Mouse (Mus musculus) forebrain, embryonic 16.5 days (tissue): ENCODE measurements at regions not wholly inside any gene's neighbourhood (a gene's known extent, or its start where the extent isn't known, plus 50 kb on each side); places are given as distances from the start of the nearest gene placed in this dataset.

ENCODE experiments used
- ATAC-seq: fragments of 200-750 bp; cut with Nextera tagmentation; 2 replicates; pipeline ENCODE4 v1.8.0; 2017; ENCODE audit warnings: mild to moderate bottlenecking, moderate library complexity
- H3K27ac ChIP-seq: fragments of 300-500 bp; sonication (generic); 2 replicates; pipeline ENCODE4 v1.5.1; 2014; ENCODE audit warnings: low read length, control low read depth
- H3K27me3 ChIP-seq: fragments of 300-500 bp; sonication (generic); replicated peaks from 2 replicates; pipeline ENCODE4 v1.6.1; 2014; ENCODE audit warnings: low read length; ENCODE audit not compliant: control insufficient read depth, insufficient read depth
- H3K36me3 ChIP-seq: fragments of 300-500 bp; sonication (generic); 2 replicates; pipeline ENCODE4 v1.6.1; 2014; ENCODE audit not compliant: control insufficient read depth, insufficient read depth
- H3K4me1 ChIP-seq: fragments of 300-500 bp; sonication (generic); replicated peaks from 2 replicates; pipeline ENCODE4 v1.6.1; 2014; ENCODE audit warnings: low read length; ENCODE audit not compliant: control insufficient read depth, insufficient read depth
- H3K4me2 ChIP-seq: fragments of 300-500 bp; sonication (generic); 2 replicates; pipeline ENCODE4 v1.6.1; 2014; ENCODE audit warnings: mild to moderate bottlenecking, low read length, control low read depth
- H3K4me3 ChIP-seq: fragments of 300-500 bp; sonication (generic); replicated peaks from 2 replicates; pipeline ENCODE4 v1.5.1; 2014; ENCODE audit warnings: mild to moderate bottlenecking, low read length, control low read depth
- H3K9ac ChIP-seq: fragments of 300-500 bp; sonication (generic); replicated peaks from 2 replicates; pipeline ENCODE4 v1.6.1; 2014; ENCODE audit warnings: low read depth, low read length, control low read depth
- H3K9me3 ChIP-seq: fragments of 300-500 bp; sonication (generic); 2 replicates; pipeline ENCODE4 v1.6.1; 2016; ENCODE audit warnings: low read length; ENCODE audit not compliant: control insufficient read depth
- WGBS: fragments of 180-500 bp; shearing (Covaris S2); extraction: QIAGEN DNeasy Blood & Tissue Kit; methylation state at CpG from one replicate; pipeline ENCODE4 v1.1.7; 2014; 5-methylcytosine and 5-hydroxymethylcytosine counted together

GRCm38 (mm10) chr8:87049196-87049595 is 164.1 kb upstream of the N4bp1 start:
- Histone ChIP-seq H3K9ac (no peak overlapping the region), H3K27me3 (no peaks in the 10 kb centered on the region), H3K4me1 (peaks cover 3% of the 10 kb centered on the region; the same call in 1 of the 2 replicates), H3K9me3 (no peaks in the 10 kb centered on the region), H3K36me3 (no peaks in the 10 kb centered on the region), H3K4me3 (no peak overlapping the region), H3K27ac (no peak overlapping the region), H3K4me2 (no peak overlapping the region)
- ATAC-seq: no peak
- WGBS: 87% methylated on average over 4 of the region's 4 CpGs

- no peak overlapping the region for H3K9ac ChIP-seq
- H3K4me2 ChIP-seq: no peak overlapping the region
- H3K27ac ChIP-seq: no peak overlapping the region
- WGBS: 65% methylated on average over 4 of the region's 4 CpGs
- no peaks in the 10 kb centered on the region for H3K36me3 ChIP-seq
- ATAC-seq: no peak
- H3K4me3 ChIP-seq: no peak overlapping the region
- no peaks in the 10 kb centered on the region for H3K27me3 ChIP-seq
- H3K9me3 ChIP-seq: no peaks in the 10 kb centered on the region
- H3K4me1 ChIP-seq: peaks cover 3% of the 10 kb centered on the region; the same call in 1 of the 2 replicates
Measured at GRCm38 (mm10) chr8:87046590-87046989, 161.5 kb upstream of the N4bp1 start.

- 77% methylated on average over 5 of the region's 5 CpGs for WGBS
- Histone ChIP-seq H3K27ac (no peak overlapping the region), H3K4me2 (no peak overlapping the region), H3K4me1 (peaks cover 6% of the 10 kb centered on the region), H3K9ac (no peak overlapping the region), H3K4me3 (no peak overlapping the region), H3K27me3 (no peaks in the 10 kb centered on the region), H3K9me3 (no peaks in the 10 kb centered on the region), H3K36me3 (no peaks in the 10 kb centered on the region)
- no peak for ATAC-seq
Measured at GRCm38 (mm10) chr8:87043016-87043415, 158.0 kb upstream of the N4bp1 start.

GRCm38 (mm10) chr8:87037620-87038380 is 152.7 kb upstream of the N4bp1 start:
- peak overlapping the region; percentile 40 for H3K4me3 ChIP-seq
- peak overlapping the region; percentile 46 for H3K9ac ChIP-seq
- peaks cover 10% of the 10 kb centered on the region for H3K4me1 ChIP-seq
- peak overlapping the region; percentile 67 for H3K4me2 ChIP-seq
- no peaks in the 10 kb centered on the region for H3K27me3 ChIP-seq
- H3K9me3 ChIP-seq: no peaks in the 10 kb centered on the region
- H3K27ac ChIP-seq: no peak overlapping the region
- no peaks in the 10 kb centered on the region for H3K36me3 ChIP-seq
- WGBS: 4% methylated on average over 48 of the region's 48 CpGs
- ATAC-seq: peak; percentile 47; the same call in 1 of the 2 replicates

GRCm38 (mm10) chr8:87035996-87036395 is 150.9 kb upstream of the N4bp1 start:
- Histone ChIP-seq H3K9ac (no peak overlapping the region), H3K4me2 (no peak overlapping the region), H3K4me1 (peaks cover 10% of the 10 kb centered on the region), H3K9me3 (no peaks in the 10 kb centered on the region), H3K36me3 (no peaks in the 10 kb centered on the region), H3K27me3 (no peaks in the 10 kb centered on the region), H3K27ac (no peak overlapping the region), H3K4me3 (no peak overlapping the region)
- ATAC-seq: no peak
- 78% methylated on average over 10 of the region's 10 CpGs for WGBS

- no peak for ATAC-seq
- no peaks in the 10 kb centered on the region for H3K4me1 ChIP-seq
- WGBS: 90% methylated on average over 1 of the region's 1 CpGs
- no peaks in the 10 kb centered on the region for H3K36me3 ChIP-seq
- H3K4me2 ChIP-seq: no peak overlapping the region
- H3K9me3 ChIP-seq: no peaks in the 10 kb centered on the region
- H3K4me3 ChIP-seq: no peak overlapping the region
- H3K9ac ChIP-seq: no peak overlapping the region
- H3K27ac ChIP-seq: no peak overlapping the region
- H3K27me3 ChIP-seq: no peaks in the 10 kb centered on the region
Measured at GRCm38 (mm10) chr8:87028171-87028570, 143.1 kb upstream of the N4bp1 start.

GRCm38 (mm10) chr8:87025946-87026345 is 140.9 kb upstream of the N4bp1 start:
- no peaks in the 10 kb centered on the region for H3K4me1 ChIP-seq
- H3K9ac ChIP-seq: no peak overlapping the region
- WGBS: 63% methylated on average over 1 of the region's 1 CpGs
- H3K4me3 ChIP-seq: no peak overlapping the region
- H3K36me3 ChIP-seq: no peaks in the 10 kb centered on the region
- ATAC-seq: no peak
- no peak overlapping the region for H3K4me2 ChIP-seq
- H3K27me3 ChIP-seq: no peaks in the 10 kb centered on the region
- H3K9me3 ChIP-seq: no peaks in the 10 kb centered on the region
- no peak overlapping the region for H3K27ac ChIP-seq

- H3K4me3 ChIP-seq: no peak overlapping the region
- H3K36me3 ChIP-seq: no peaks in the 10 kb centered on the region
- no peak overlapping the region for H3K27ac ChIP-seq
- H3K4me2 ChIP-seq: no peak overlapping the region
- H3K4me1 ChIP-seq: no peaks in the 10 kb centered on the region
- WGBS: 93% methylated on average over 3 of the region's 3 CpGs
- H3K9ac ChIP-seq: no peak overlapping the region
- no peak for ATAC-seq
- H3K27me3 ChIP-seq: no peaks in the 10 kb centered on the region
- H3K9me3 ChIP-seq: no peaks in the 10 kb centered on the region
Measured at GRCm38 (mm10) chr8:87019795-87020194, 134.7 kb upstream of the N4bp1 start.

- no peak overlapping the region for H3K27ac ChIP-seq
- WGBS: 77% methylated on average over 1 of the region's 1 CpGs
- no peak overlapping the region for H3K4me2 ChIP-seq
- H3K36me3 ChIP-seq: no peaks in the 10 kb centered on the region
- H3K9ac ChIP-seq: no peak overlapping the region
- no peak overlapping the region for H3K4me3 ChIP-seq
- H3K9me3 ChIP-seq: no peaks in the 10 kb centered on the region
- no peaks in the 10 kb centered on the region for H3K27me3 ChIP-seq
- ATAC-seq: no peak
- H3K4me1 ChIP-seq: no peaks in the 10 kb centered on the region
Measured at GRCm38 (mm10) chr8:86975546-86975945, 90.5 kb upstream of the N4bp1 start.
